Mouse (Mus musculus): ENCODE measurements around the gene Rgs13. TPM values are rescaled to one million over a fixed set of nuclear protein-coding genes. Genes with fewer than 3 reads are reported as not detected.

The Rgs13 gene
- not detected in 2 replicates for polyA plus RNA-seq (2015; fragmentation: Nextera tagmentation; extraction: Ambion mirVana)

DNA sequence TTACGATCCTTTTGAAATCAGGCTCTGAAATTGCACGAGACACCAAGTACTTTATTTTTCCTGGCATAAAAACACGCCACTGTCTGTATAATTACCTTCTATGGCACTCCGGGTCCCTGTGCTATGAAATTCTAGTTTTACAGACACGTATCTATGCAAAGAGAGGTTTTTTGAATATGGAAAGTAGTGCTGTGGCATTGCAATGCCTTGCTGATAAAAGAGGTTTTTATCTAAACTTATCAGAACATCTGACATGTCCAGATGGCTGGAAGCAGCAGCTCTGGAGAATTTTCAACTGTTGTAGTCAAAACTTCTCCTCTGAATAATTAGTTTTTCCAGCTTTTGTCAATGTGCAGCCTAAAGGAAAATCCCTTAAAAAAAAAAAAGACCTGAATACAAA lies at the start of gene Rgs13:
Gene Rgs13, minus strand, starts transcription at position 207 of the 400 bp plus-strand sequence.
- H3K4me3 ChIP-seq (ENCODE audit: low read depth, low read length): no peak within 1 kb of the TSS
- no peak for ATAC-seq

DNA sequence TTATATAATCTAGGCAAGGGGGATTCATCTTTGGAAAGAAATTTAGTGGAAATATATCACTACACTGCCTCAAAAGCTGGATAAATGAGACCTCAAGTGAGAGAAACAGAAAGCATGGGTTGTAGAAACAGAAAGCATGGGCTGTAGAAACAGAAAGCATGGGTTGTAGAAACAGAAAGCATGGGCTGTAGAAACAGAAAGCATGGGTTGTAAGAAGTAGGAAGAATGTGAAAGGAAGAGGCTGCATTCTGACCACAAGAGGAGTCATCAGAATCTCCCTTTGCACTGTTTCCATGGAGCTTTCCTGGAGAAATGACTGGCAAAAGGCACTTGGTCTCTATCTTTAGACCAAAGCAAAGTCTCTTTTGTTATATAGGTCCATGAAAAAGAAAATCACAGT lies 38.1 kb upstream of the Rgs13 start:
- Histone ChIP-seq H3K9ac (replicated peaks; ENCODE audit: low read depth) (no peak overlapping the region), H3K27me3 (replicated peaks; ENCODE audit: insufficient read depth, low read length) (no peaks in the 10 kb centered on the region)

More for the DNA sequence above, at the start of gene Rgs13:
- 65% methylated on average over 5 of the region's 5 CpGs for WGBS
- DNase-seq (ENCODE audit: low spot score): no peak
- no peak within 1 kb of the TSS for H3K9ac ChIP-seq (replicated peaks; ENCODE audit: low read depth)
- TF ChIP-seq EP300 (IDR thresholded peaks at IDR 0.05): no peak
- TF ChIP-seq CTCF (IDR thresholded peaks at IDR 0.05): no peak
- no peaks in the 10 kb centered on the region for H3K9me3 ChIP-seq (ENCODE audit: low read length)
- H3K36me3 ChIP-seq (ENCODE audit: insufficient read depth, low read length): no peaks in the 10 kb centered on the region
- H3K4me1 ChIP-seq (ENCODE audit: insufficient read depth, low read depth, low read length): no peaks in the 10 kb centered on the region
- H3K4me2 ChIP-seq (replicated peaks; ENCODE audit: low read depth, low read length): no peak within 1 kb of the TSS
- H3K27me3 ChIP-seq (replicated peaks; ENCODE audit: insufficient read depth, low read length): no peaks in the 10 kb centered on the region
- H3K27ac ChIP-seq (ENCODE audit: low read length): no peak within 1 kb of the TSS

DNA sequence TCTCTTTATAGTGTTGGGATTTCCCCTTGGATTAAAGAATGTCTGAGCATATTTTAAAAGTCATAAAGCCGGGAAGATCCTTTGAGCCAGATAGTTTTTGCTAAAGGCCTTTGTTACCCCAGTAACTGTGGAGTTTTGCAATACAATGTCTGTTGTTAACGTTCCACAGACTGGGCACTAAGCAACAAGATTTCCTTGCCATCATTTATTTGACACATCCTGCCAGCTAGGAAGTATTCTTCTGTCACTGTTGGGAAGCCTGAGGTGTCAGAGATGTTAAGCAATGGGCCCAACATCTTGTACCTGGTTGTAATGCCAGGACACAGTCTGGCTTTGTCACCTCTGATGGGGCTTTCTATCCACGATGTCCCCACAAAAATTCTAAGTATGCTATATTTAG lies 33.7 kb upstream of the Rgs13 start:
- Histone ChIP-seq H3K9me3 (ENCODE audit: low read length) (no peaks in the 10 kb centered on the region), H3K4me3 (ENCODE audit: low read depth, low read length) (no peak overlapping the region), H3K9ac (replicated peaks; ENCODE audit: low read depth) (no peak overlapping the region), H3K4me2 (replicated peaks; ENCODE audit: low read depth, low read length) (no peak overlapping the region), H3K36me3 (ENCODE audit: insufficient read depth, low read length) (no peaks in the 10 kb centered on the region), H3K27me3 (replicated peaks; ENCODE audit: insufficient read depth, low read length) (no peaks in the 10 kb centered on the region), H3K27ac (ENCODE audit: low read length) (no peak overlapping the region), H3K4me1 (ENCODE audit: insufficient read depth, low read depth, low read length) (no peaks in the 10 kb centered on the region)
- DNase-seq (ENCODE audit: low spot score) (no peak), ATAC-seq (no peak)
- TF ChIP-seq CTCF (IDR thresholded peaks at IDR 0.05) (no peak), EP300 (IDR thresholded peaks at IDR 0.05) (no peak)
- 49% methylated on average over 3 of the region's 3 CpGs for whole genome bisulfite sequencing

More for the DNA sequence above, 38.1 kb upstream of the Rgs13 start:
- no peaks in the 10 kb centered on the region for H3K4me1 ChIP-seq (ENCODE audit: insufficient read depth, low read depth, low read length)
- H3K4me3 ChIP-seq (ENCODE audit: low read depth, low read length): no peak overlapping the region
- no peak for DNase-seq (ENCODE audit: low spot score)
- no peak overlapping the region for H3K27ac ChIP-seq (ENCODE audit: low read length)
- H3K9me3 ChIP-seq (ENCODE audit: low read length): no peaks in the 10 kb centered on the region
- TF ChIP-seq EP300 (IDR thresholded peaks at IDR 0.05) (no peak), CTCF (IDR thresholded peaks at IDR 0.05) (no peak)
- no peak for ATAC-seq
- no peak overlapping the region for H3K4me2 ChIP-seq (replicated peaks; ENCODE audit: low read depth, low read length)
- H3K36me3 ChIP-seq (ENCODE audit: insufficient read depth, low read length): no peaks in the 10 kb centered on the region

DNA sequence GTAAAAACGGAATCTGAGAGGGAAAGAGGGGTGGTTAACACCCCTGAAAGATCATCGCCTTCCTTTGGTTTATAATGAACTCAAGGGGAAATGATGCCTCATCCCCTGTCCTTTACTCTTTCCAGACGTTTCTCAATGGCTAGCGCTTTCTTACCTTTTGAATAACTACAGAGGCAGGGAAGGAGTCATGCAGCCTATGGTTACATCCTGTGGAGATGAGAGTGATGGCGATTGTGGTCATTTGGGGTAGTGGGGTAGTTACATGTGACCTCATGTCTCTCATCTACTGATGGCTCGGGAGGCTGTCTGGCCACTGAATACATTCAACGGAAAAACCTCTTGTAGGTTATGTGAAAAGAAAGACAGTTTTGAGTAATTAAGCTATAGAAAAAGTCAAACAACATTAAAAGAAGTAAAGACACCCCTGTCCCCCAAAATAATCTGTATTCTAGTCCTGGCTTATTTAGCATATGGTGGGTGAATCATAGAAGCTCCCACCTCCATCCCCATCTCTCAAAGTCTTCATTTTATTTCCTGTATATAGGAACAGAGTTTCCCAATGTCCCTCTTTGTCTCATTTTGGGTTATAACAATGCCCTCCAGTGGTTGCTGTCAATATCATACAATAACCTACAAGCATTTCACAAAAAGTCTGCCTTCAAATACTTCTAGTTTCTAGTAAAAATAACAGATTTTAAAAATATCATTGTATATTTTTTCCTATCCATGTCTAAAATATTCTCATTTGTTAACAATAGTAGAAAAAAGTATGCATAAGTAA lies 29.3 kb upstream of the Rgs13 start:
- Histone ChIP-seq H3K9me3 (ENCODE audit: low read length) (no peaks in the 10 kb centered on the region), H3K4me1 (ENCODE audit: insufficient read depth, low read depth, low read length) (no peaks in the 10 kb centered on the region), H3K9ac (replicated peaks; ENCODE audit: low read depth) (no peak overlapping the region), H3K4me2 (replicated peaks; ENCODE audit: low read depth, low read length) (no peak overlapping the region), H3K36me3 (ENCODE audit: insufficient read depth, low read length) (no peaks in the 10 kb centered on the region), H3K27ac (ENCODE audit: low read length) (no peak overlapping the region), H3K4me3 (ENCODE audit: low read depth, low read length) (no peak overlapping the region), H3K27me3 (replicated peaks; ENCODE audit: insufficient read depth, low read length) (no peaks in the 10 kb centered on the region)
- 70% methylated on average over 7 of the region's 7 CpGs for WGBS
- DNase-seq (ENCODE audit: low spot score) (no peak), ATAC-seq (no peak)
- TF ChIP-seq EP300 (IDR thresholded peaks at IDR 0.05) (no peak), CTCF (IDR thresholded peaks at IDR 0.05) (no peak)

DNA sequence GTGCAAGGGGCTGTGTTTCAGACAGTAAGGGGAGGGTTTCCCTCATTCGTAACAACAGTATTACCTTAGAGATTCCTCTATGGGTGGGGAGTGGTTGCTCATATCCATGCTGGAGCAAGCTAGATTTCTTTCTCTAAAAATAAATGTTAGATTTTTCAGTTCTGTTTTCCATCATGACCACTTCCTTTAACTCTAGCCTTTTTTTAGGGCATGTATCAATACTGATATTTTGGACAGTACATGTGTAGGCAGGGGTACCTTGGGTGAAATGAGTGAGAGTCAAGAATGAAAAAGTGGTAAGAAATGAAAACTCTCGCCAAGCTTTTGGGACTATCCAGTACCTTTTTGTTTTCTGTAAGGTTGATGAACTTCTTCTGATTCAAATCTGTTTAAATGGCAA lies 27.6 kb upstream of the Rgs13 start:
- TF ChIP-seq CTCF (IDR thresholded peaks at IDR 0.05): no peak
- TF ChIP-seq EP300 (IDR thresholded peaks at IDR 0.05): no peak
- WGBS: 78% methylated on average over 2 of the region's 2 CpGs
- no peak overlapping the region for H3K4me2 ChIP-seq (replicated peaks; ENCODE audit: low read depth, low read length)
- H3K27ac ChIP-seq (ENCODE audit: low read length): no peak overlapping the region
- no peaks in the 10 kb centered on the region for H3K27me3 ChIP-seq (replicated peaks; ENCODE audit: insufficient read depth, low read length)
- no peak for DNase-seq (ENCODE audit: low spot score)
- no peak overlapping the region for H3K4me3 ChIP-seq (ENCODE audit: low read depth, low read length)
- H3K9ac ChIP-seq (replicated peaks; ENCODE audit: low read depth): no peak overlapping the region
- ATAC-seq: no peak
- H3K9me3 ChIP-seq (ENCODE audit: low read length): no peaks in the 10 kb centered on the region
- H3K36me3 ChIP-seq (ENCODE audit: insufficient read depth, low read length): no peaks in the 10 kb centered on the region
- no peaks in the 10 kb centered on the region for H3K4me1 ChIP-seq (ENCODE audit: insufficient read depth, low read depth, low read length)

DNA sequence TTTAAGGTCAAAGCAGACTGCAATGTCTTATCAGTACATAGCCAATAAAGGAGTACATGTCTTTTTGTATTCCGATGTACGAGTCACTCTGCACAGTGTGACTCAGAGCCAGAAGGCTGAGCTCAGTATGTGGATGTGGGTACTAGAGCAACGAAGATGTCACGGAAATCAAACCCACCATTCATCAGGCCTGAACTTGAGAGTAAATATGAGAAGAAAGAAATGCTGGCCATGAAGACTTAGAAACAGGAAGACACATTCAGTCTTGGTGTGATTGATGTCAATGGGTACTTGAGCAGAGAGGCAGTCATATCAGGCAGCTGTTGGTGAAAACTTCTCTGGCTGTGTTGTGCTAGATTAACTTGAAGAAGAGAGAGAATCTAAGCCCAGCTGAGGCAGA lies 25.8 kb upstream of the Rgs13 start:
- TF ChIP-seq EP300 (IDR thresholded peaks at IDR 0.05): no peak
- TF ChIP-seq CTCF (IDR thresholded peaks at IDR 0.05): no peak
- H3K9me3 ChIP-seq (ENCODE audit: low read length): no peaks in the 10 kb centered on the region
- no peaks in the 10 kb centered on the region for H3K27me3 ChIP-seq (replicated peaks; ENCODE audit: insufficient read depth, low read length)
- ATAC-seq: no peak
- no peak overlapping the region for H3K27ac ChIP-seq (ENCODE audit: low read length)
- H3K36me3 ChIP-seq (ENCODE audit: insufficient read depth, low read length): no peaks in the 10 kb centered on the region
- H3K9ac ChIP-seq (replicated peaks; ENCODE audit: low read depth): no peak overlapping the region
- no peak overlapping the region for H3K4me3 ChIP-seq (ENCODE audit: low read depth, low read length)
- no peaks in the 10 kb centered on the region for H3K4me1 ChIP-seq (ENCODE audit: insufficient read depth, low read depth, low read length)
- no peak overlapping the region for H3K4me2 ChIP-seq (replicated peaks; ENCODE audit: low read depth, low read length)
- DNase-seq (ENCODE audit: low spot score): no peak
- WGBS: 77% methylated on average over 4 of the region's 4 CpGs

Measured in lung, postnatal 0 days (tissue).